Mouse (Mus musculus) hindbrain, embryonic 11.5 days (tissue): Measurements from ENCODE around the gene Alg12. TPM values are rescaled to one million over a fixed set of nuclear protein-coding genes. Genes with fewer than 3 reads are reported as not detected.
"Not testable (repeated sequence)": the region's sequence is repeated elsewhere in the genome, so short reads cannot be mapped to it uniquely, and the experiment has no call there.

ENCODE experiments used
- ATAC-seq: fragments of 200-750 bp; cut with Nextera tagmentation; 2 replicates; pipeline ENCODE4 v1.8.0; 2017; ENCODE audit warnings: mild to moderate bottlenecking, moderate TSS enrichment, moderate library complexity; ENCODE audit not compliant: low FRiP score
- DNase-seq: peaks from one replicate; pipeline ENCODE4 v3.0.0-alpha.2; 2015; ENCODE audit warnings: low spot score
- H3K27ac ChIP-seq: fragments of 300-500 bp; sonication (generic); 2 replicates; pipeline ENCODE4 v1.5.1; 2014; ENCODE audit warnings: mild to moderate bottlenecking, low read depth, low read length
- H3K27me3 ChIP-seq: fragments of 300-500 bp; sonication (generic); 2 replicates; pipeline ENCODE4 v1.6.1; 2014; ENCODE audit warnings: mild to moderate bottlenecking, low read length, moderate library complexity, mixed read lengths; ENCODE audit not compliant: control insufficient read depth, insufficient read depth
- H3K36me3 ChIP-seq: fragments of 300-500 bp; sonication (generic); 2 replicates; pipeline ENCODE4 v1.6.1; 2014; ENCODE audit warnings: mild to moderate bottlenecking, low read length, moderate library complexity, mixed read lengths; ENCODE audit not compliant: control insufficient read depth, insufficient read depth
- H3K4me1 ChIP-seq: fragments of 300-500 bp; sonication (generic); replicated peaks from 2 replicates; pipeline ENCODE4 v1.6.1; 2014; ENCODE audit warnings: low read length, mixed read lengths; ENCODE audit not compliant: control insufficient read depth, insufficient read depth
- H3K4me2 ChIP-seq: fragments of 300-500 bp; sonication (generic); replicated peaks from 2 replicates; pipeline ENCODE4 v1.6.1; 2014; ENCODE audit warnings: mild to moderate bottlenecking, low read depth, low read length
- H3K4me3 ChIP-seq: fragments of 300-500 bp; sonication (generic); 2 replicates; pipeline ENCODE4 v1.5.1; 2014; ENCODE audit warnings: low read depth, low read length
- H3K9ac ChIP-seq: fragments of 300-500 bp; sonication (generic); 2 replicates; pipeline ENCODE4 v1.6.1; 2014; ENCODE audit warnings: low read depth, low read length
- H3K9me3 ChIP-seq: fragments of 300-500 bp; sonication (generic); 2 replicates; pipeline ENCODE4 v1.6.1; 2016; ENCODE audit warnings: low read length; ENCODE audit not compliant: control insufficient read depth
- WGBS: fragments of 180-500 bp; shearing (Covaris S2); extraction: QIAGEN DNeasy Blood & Tissue Kit; methylation state at CpG from one replicate; pipeline ENCODE4 v1.1.7; 2014; 5-methylcytosine and 5-hydroxymethylcytosine counted together
- polyA plus RNA-seq: library from polyadenylated mRNA; unstranded; fragments of >200 nt; fragmentation: Nextera tagmentation; extraction: Ambion mirVana; gene quantifications from 2 replicates; pipeline ENCODE4 v1.2.1, GENCODE M21; 2014

The Alg12 gene
- polyA plus RNA-seq, 1 experiment from 2014 or later: 10.6 TPM

- H3K4me3 ChIP-seq, H3K36me3 ChIP-seq, H3K27me3 ChIP-seq, ATAC-seq, H3K27ac ChIP-seq, H3K9ac ChIP-seq, H3K4me2 ChIP-seq, DNase-seq, H3K4me1 ChIP-seq, H3K9me3 ChIP-seq: not testable (repeated sequence)
- WGBS: 88% methylated on average over 5 of the region's 5 CpGs
Observed at GRCm38 (mm10) chr15:88794729-88795128, 24.4 kb downstream of the Alg12 start.

GRCm38 (mm10) chr15:88792140-88792850, 26.8 kb downstream of the Alg12 start:
- H3K4me3 ChIP-seq: no peak overlapping the region
- H3K9me3 ChIP-seq: no peaks in the 10 kb centered on the region
- H3K27ac ChIP-seq: no peak overlapping the region
- H3K36me3 ChIP-seq: no peaks in the 10 kb centered on the region
- no peaks in the 10 kb centered on the region for H3K4me1 ChIP-seq
- H3K27me3 ChIP-seq: no peaks in the 10 kb centered on the region
- DNase-seq: no peak
- no peak for ATAC-seq
- no peak overlapping the region for H3K4me2 ChIP-seq
- no peak overlapping the region for H3K9ac ChIP-seq
- 87% methylated on average over 4 of the region's 4 CpGs for WGBS

- H3K4me2 ChIP-seq, H3K9me3 ChIP-seq, H3K4me1 ChIP-seq, ATAC-seq, H3K9ac ChIP-seq, H3K4me3 ChIP-seq, H3K27me3 ChIP-seq, DNase-seq, H3K27ac ChIP-seq: not testable (repeated sequence)
- H3K36me3 ChIP-seq: peaks cover 13% of the 10 kb centered on the region
- 90% methylated on average over 5 of the region's 5 CpGs for WGBS
Observed at GRCm38 (mm10) chr15:88774630-88775029, 44.5 kb downstream of the Alg12 start.

- ATAC-seq (no peak), DNase-seq (no peak)
- no peak overlapping the region for H3K4me2 ChIP-seq
- H3K9me3 ChIP-seq: no peaks in the 10 kb centered on the region
- no peak overlapping the region for H3K27ac ChIP-seq
- 88% methylated on average over 1 of the region's 1 CpGs for WGBS
- H3K27me3 ChIP-seq: no peaks in the 10 kb centered on the region
- no peaks in the 10 kb centered on the region for H3K4me1 ChIP-seq
- H3K36me3 ChIP-seq: peaks cover 13% of the 10 kb centered on the region
- no peak overlapping the region for H3K9ac ChIP-seq
- H3K4me3 ChIP-seq: no peak overlapping the region
Observed at GRCm38 (mm10) chr15:88768537-88768936, 50.6 kb downstream of the Alg12 start.

GRCm38 (mm10) chr15:88766139-88766538, 53.0 kb downstream of the Alg12 start:
- ATAC-seq: not testable (repeated sequence)
- H3K36me3 ChIP-seq: peaks cover 13% of the 10 kb centered on the region

GRCm38 (mm10) chr15:88761551-88761950, 57.6 kb downstream of the Alg12 start:
- H3K4me2 ChIP-seq: no peak overlapping the region
- no peak overlapping the region for H3K4me3 ChIP-seq
- ATAC-seq: no peak
- H3K36me3 ChIP-seq: 0 out of 2 replicates have a peak, but pooled peaks cover 5% of the 10 kb centered on the region
- H3K27me3 ChIP-seq: no peaks in the 10 kb centered on the region
- H3K9ac ChIP-seq: no peak overlapping the region
- DNase-seq: no peak
- WGBS: 95% methylated on average over 4 of the region's 4 CpGs
- H3K9me3 ChIP-seq: no peaks in the 10 kb centered on the region
- no peak overlapping the region for H3K27ac ChIP-seq
- no peaks in the 10 kb centered on the region for H3K4me1 ChIP-seq

More at GRCm38 (mm10) chr15:88766139-88766538, 53.0 kb downstream of the Alg12 start:
- H3K27ac ChIP-seq, H3K9ac ChIP-seq, H3K27me3 ChIP-seq, DNase-seq, H3K4me1 ChIP-seq, H3K9me3 ChIP-seq, H3K4me3 ChIP-seq, H3K4me2 ChIP-seq: not testable (repeated sequence)
- WGBS: 97% methylated on average over 2 of the region's 2 CpGs

- H3K9ac ChIP-seq: no peak overlapping the region
- no peaks in the 10 kb centered on the region for H3K9me3 ChIP-seq
- H3K36me3 ChIP-seq: 0 out of 2 replicates have a peak, but pooled peaks cover 8% of the 10 kb centered on the region
- no peak overlapping the region for H3K4me3 ChIP-seq
- no peak overlapping the region for H3K4me2 ChIP-seq
- H3K27ac ChIP-seq: no peak overlapping the region
- WGBS: 91% methylated on average over 3 of the region's 3 CpGs
- DNase-seq (no peak), ATAC-seq (no peak)
- H3K4me1 ChIP-seq: no peaks in the 10 kb centered on the region
- no peaks in the 10 kb centered on the region for H3K27me3 ChIP-seq
Observed at GRCm38 (mm10) chr15:88758061-88758460, 61.1 kb downstream of the Alg12 start.

GRCm38 (mm10) chr15:88755761-88756160, 63.4 kb downstream of the Alg12 start:
- no peak for DNase-seq
- Histone ChIP-seq H3K4me2 (no peak overlapping the region), H3K27ac (no peak overlapping the region), H3K9me3 (no peaks in the 10 kb centered on the region), H3K27me3 (no peaks in the 10 kb centered on the region), H3K36me3 (0 out of 2 replicates have a peak, but pooled peaks cover 6% of the 10 kb centered on the region), H3K4me1 (peaks cover under 1% of the 10 kb centered on the region; the same call in 1 of the 2 replicates), H3K9ac (no peak overlapping the region), H3K4me3 (no peak overlapping the region)
- no peak for ATAC-seq
- WGBS: over 99% methylated on average over 18 of the region's 18 CpGs
